Mouse (Mus musculus): ENCODE data around the gene Galnt9.

- no peak for TF ChIP-seq CTCF (IDR thresholded peaks at IDR 0.05; ENCODE audit: low read depth, low read length)
- no peak for TF ChIP-seq POLR2A (IDR thresholded peaks at IDR 0.05; ENCODE audit: extremely low read depth, insufficient read depth, low read length)
These were observed 46.6 kb upstream of the Galnt9 start for GRCm38 (mm10) chr5:110497556-110497955.
